Mouse (Mus musculus): ENCODE measurements at regions not wholly inside any gene's neighbourhood (a gene's known extent, or its start where the extent isn't known, plus 50 kb on each side); places are given as distances from the start of the nearest gene placed in this dataset.
"Not testable (repeated sequence)": the region's sequence is repeated elsewhere in the genome, so short reads cannot be mapped to it uniquely, and the experiment has no call there.

DNA sequence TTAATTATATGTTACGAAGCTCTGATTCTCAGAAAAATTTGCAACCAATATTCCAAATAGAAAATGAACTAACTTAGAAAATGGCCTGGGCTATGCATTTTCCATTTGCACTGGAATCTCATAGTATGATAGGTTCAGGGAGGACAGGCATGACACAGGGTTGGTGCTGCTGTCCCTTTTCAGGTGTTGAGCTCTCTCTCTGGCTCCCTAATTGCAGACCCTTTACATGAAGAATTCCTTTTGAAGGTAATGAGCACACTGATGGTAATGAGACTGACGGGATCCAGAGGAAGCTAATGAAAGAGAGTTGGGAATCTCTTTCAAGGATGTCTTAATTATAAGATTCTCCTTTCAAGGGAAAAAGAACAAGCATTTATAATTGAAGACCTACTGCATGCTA, 87.6 kb downstream of the Serpinb8 start:
- no peak for DNase-seq

DNA sequence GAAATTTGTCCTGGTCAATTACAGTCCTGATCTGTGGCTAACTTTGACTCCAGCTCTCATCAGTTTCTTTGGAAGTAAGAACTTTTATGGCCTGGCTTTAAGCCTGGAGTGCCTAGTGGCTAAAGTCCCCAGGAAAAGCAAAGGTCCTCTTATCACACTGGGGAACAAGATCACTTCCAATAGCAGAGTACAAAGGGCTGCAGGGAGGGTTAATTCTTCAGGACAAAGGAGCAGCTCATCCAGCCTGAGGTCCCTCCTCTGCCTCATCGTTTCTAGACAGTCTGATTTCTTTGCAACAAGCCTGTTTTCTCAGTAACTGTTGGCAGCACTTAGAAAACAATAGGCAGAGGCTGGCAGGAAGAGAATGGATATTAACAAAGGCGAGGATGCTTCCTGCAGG, 107.1 kb downstream of the Serpinb8 start:
- no peak for DNase-seq

DNA sequence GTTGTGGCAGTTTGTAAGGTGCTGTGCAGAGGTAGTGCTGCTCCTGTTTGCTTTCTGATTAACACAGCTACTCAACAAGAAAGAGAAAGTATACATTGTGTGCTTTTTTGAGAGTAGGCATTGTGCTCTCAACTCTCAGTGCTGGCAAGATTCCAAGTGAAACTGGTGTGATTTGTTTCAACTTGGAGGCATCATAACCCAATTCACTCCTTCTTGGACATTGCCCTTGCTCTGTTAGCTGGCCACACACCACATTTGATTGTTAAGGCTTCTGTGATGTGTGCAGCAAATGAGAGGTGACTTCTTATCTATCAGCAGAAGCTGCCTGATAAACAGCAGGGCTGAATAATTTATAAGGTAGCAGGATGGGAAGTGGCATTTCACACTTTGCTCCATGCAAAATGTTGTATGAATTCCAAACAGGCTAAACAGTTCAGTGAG, 116.3 kb downstream of the Serpinb8 start:
- no peak for DNase-seq

DNA sequence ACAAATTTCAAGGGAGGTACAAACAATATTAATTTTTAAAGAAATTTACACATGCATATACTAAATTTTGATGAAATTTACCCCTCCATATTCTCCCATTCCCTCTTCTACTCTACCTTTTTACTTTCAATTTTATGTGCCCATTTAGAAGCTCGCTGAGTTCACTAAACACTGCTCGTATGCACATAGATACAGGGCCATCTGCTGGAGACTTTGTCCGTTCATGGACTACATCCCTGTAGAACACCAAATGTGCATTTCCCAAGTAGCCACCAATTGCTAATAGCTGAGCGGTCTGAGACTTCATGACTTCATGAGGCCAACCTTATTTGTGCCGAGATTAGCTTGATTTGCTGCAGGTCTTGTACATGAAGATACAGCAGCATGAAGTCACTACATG, 118.8 kb downstream of the Serpinb8 start:
- no peak for DNase-seq

DNA sequence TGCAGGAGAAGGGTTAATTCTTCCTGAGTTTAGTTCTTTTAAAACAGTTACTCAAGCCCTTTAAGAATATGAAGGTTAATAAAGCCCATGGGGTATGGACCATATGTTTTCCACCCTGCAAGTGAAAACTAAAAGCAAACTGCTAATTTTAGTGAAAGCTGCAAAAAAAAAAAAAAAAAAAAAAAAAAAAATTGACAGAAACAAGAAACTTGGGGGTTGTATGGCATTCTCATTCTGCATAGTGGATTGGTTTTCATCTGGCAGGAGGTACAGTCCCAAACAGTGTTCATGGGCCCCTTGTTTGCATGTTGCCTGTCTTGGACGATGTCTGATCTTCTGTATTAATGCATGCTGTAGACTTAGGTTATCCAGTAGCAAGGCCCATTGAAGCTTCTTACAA, 125.1 kb downstream of the Serpinb8 start:
- no peak for DNase-seq

DNA sequence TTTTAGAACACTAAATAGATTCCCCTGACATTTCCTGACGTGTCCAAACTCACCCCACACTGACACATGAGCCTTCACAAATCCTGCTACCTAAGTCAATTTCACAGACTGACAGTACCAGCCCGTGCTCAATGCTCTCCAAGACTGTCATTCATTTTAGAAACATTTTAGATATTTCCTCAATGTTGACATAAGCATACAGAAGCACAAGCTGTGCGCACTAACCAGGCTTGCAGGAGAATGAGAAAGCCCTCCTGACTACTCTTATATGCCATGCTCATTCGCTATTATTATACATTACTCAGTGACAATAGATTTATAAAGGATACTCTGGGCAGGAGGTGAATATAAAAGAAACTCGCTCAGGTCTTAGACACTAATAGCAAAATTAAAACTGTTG, 129.5 kb downstream of the Serpinb8 start:
- no peak for DNase-seq

DNA sequence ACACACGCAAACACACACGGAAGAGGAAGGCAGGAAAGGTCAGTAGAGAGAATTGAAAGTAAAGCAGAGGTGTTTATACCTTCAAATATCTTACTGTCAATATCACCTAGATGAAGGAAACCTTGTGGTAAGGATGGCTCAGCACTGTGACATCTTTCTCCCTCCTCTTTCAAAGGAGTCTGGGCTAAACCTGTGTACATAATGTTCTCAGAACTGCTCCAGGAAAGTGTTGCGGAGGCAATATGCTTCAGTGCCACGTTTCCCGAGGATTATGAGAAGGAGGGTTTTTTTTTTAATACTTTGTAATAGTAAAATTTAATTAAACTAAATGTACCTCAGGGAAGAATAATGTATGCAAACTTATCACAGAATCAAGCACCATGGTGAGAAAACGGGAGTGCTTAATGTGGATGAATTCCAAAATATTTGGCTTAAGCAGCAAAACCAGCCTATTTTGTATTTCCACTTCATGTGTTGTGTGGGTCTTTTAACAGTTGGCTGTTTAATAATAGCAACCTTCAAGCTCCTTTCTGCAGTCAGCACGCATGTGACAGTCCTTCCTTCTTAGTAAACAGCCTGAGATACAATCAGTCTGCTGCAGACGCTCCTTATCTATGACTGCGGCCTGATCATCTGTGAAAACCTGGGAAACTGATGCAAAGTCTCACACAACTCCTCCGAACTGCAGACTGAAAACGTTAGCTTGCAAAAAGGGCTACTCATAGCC, 138.5 kb downstream of the Serpinb8 start:
- DNase-seq, result no peak

DNA sequence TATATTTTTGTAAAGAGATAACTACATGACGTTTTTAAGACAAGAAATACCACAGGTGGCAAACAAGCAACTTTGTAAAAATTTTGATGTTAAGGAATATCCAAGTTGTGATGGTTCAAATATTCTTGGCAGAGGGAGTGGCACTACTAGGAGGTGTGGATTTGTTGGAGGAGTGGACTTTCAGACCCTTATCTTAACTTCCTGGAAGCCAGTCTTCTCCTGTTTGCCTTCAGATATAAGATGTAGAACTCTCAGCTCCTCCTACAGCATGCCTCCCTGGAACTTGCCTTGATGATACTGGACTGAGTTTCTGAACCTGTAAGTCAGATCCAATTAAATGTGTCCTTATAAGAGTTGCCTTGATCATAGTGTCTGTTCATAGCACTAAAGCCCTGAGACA, 175.5 kb downstream of the Serpinb8 start:
- DNase-seq, result no peak

DNA sequence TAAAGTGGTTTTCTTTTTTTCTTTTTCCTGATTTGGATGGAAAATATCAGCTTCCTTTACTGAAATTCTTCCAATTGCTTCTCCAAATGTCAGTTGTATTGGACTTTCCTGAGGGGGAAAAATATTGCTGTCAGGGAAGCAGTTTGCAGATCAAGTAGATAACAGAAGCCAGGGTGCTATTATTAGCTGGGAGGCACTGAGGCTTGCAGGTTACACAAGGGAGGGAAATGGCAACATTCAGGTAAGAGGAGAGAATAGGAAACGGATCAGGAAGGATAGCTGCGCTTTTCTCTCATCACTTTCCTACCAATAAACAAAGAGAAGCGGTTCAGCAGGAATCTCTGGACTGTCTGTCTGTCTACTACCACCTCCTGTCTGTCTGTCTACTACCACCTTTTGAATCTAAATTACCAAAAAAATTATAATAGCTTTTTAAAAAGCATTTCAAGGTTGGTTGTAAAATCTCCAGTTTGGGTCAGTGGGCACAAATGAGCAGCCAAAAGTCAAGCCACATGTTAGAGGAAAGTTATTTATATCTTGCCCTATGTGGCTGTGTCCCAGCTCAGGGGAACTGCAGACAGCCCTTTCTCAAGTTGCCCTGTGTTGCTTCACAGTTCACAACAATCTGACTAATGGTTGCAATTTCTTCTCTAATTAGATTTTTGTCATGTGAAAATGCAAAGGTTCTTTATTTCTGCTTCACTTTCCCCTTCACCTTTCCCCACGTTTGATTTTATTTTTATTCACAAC, 177.6 kb downstream of the Serpinb8 start:
- DNase-seq, result peak; percentile 5 to 7

DNA sequence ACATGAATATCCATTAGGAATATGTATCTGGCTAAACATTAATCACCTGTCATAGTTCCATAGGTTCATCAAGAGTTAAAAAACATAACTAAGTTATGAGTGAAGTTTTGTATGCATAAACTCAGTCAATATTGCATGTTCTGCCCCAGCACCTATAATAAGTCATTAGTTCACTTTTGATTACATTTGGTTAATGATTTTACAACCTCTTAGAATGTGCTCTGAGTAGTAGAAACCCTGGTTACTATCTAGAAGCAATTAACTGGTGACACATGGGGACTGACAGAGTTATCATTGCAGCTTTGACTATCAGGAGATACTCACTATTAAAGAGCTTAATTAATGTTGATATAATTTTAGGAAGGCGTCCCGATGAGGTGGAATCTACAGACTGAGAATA, 183.2 kb downstream of the Serpinb8 start:
- DNase-seq, result no peak

DNA sequence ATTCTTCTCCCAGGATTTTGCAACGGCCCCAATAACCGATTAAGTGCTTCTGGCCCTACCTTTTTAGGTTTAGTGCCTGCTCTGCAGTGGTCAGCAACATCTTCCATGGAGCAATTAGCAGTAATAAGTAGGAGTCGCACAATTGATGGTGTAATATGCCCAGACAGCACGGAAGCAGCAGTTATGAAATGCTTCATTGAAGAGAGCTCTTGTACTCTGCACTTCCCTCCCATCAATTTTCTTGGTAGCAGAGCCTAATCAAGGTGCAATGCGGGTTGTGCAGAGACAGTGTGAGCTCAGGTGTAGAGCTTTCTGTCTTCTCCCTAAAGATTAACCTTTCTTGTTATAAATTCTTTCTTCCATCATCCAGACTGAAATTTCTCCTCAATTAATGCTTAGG, 193.3 kb downstream of the Serpinb8 start:
- DNase-seq, result no peak

DNA sequence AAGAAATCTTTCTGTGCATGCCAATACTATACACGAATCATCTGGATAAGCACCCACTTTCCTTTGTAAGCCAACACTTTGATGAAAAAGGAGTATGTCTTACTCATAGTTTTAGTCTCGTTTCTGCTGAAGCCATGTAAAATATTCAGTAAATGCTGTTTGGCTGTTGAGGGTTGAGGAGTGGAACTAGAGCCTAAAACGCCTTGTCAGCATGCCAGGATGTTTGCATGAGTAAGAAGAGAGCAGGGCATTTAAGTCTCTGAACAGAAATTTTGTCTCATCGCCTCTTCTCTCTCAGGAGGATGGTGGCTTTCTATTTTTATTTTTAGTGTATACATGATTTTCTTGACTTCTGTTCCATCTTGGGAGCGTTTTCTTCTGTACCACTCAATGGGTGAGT, 216.0 kb downstream of the Serpinb8 start:
- DNase-seq, result no peak

DNA sequence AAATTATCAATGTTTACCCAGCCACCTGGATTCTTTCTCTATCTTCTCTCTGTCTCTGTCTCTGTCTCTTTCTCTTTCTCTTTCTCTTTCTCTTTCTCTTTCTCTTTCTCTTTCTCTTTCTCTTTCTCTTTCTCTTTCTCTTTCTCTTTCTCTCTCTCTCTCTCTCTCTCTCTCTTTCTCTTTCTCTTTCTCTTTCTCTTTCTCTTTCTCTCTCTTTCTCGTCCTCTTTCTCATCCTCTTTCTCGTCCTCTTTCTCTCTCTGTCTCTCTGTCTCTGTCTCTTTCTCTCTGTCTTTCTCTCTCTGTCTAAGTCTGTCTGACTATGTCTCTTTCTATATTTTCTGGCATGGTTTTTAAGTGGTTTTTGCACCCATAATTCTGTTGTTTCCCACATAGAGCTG, 217.6 kb downstream of the Serpinb8 start:
- DNase-seq, result not testable (repeated sequence)

DNA sequence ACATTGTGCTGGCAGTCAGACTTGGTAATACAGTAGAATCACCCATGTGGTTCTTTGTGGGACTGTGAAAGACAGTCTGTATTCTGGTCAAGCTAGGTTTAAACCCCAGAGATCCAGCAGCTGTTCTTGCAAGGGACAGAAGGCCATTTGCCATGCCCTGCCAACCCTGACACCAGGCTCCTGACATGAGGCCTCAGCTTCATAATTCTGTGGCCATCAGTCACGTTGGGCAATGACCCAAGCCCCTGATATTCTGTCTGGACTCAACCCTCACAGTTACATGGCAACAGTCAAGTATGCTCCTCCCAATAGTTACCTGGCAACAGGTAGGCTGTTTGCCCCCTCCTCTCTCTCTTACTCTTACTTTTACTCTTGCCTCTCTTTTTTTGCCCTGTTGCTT, 221.3 kb downstream of the Serpinb8 start:
- peak; percentile 3 to 7 for DNase-seq

DNA sequence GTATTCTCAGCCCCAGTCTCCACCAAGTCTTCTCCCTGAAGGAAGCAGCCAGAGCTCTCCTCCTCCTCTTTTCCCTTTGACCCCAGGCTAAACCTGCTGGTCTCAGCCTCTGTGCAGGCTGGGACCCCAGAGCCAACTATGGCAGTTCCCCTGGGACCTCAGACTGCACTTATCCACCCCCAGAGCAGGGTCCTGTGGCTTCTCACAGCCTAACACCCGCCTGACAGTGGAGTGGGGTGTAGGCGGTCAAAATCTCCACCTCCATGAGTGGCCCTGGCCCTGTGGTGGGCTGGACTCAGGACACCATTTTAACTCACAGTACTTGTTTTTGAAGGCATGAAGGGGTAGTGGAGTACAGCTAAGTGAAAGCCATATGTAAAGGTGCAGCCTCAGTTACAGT, 222.1 kb downstream of the Serpinb8 start:
- DNase-seq, result no peak

DNA sequence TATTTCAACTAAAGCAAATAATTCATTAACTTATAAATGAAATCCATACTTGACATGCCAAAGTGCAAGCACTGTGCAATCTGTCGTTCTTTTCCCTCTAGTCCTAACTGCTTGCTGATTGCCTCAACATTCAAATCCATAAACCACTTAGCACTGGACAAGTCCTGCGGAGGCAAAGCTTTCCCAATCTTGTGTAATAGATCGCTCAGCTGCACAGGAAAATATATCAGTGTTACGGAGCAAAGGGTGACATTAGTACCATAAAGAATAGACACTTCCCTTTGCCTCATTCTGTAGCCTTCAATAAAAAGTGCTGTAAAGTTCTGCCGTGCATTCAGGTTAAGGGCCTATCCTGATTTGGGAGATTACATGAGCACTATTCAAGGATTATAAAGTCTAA, 248.1 kb downstream of the Serpinb8 start:
- no peak for DNase-seq

DNA sequence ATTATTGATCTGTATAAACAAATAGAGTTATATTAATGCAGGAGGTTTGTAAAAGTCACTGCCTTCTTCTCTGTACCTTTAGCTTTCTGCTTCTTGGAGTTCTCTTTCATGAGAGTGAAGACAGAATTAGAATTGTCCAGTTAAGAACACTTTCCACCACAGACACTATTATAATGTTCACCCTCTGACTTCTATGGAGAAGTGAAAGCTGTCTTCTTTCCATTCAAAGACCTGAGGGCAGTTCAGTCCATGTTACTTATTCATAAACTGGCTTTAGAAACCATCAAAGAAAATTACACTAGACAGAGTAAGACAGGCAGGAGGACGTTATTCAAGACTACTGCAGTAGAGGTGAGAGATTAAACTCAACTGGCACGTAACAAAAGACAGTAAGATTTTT, 262.6 kb downstream of the Serpinb8 start:
- no peak for DNase-seq

DNA sequence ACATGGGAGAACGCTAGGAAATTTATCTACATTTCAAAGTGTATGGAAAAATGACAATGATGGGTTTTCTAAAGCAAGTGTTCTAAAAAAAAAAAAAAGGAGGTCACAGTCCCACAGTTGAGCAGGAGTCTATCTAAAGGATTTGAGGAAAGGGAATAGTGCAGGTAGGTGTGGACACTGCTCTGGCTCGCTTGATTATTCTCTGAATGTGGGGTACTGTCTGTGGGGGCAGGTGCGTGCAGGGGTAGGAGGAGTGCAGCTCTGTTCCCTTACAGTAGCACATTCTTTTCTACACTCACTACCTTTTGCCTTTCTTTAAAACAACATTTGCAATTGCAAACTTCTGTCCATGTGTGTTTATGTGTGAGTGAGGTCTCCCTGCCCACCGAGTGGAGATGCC, 263.2 kb downstream of the Serpinb8 start:
- DNase-seq, result no peak

DNA sequence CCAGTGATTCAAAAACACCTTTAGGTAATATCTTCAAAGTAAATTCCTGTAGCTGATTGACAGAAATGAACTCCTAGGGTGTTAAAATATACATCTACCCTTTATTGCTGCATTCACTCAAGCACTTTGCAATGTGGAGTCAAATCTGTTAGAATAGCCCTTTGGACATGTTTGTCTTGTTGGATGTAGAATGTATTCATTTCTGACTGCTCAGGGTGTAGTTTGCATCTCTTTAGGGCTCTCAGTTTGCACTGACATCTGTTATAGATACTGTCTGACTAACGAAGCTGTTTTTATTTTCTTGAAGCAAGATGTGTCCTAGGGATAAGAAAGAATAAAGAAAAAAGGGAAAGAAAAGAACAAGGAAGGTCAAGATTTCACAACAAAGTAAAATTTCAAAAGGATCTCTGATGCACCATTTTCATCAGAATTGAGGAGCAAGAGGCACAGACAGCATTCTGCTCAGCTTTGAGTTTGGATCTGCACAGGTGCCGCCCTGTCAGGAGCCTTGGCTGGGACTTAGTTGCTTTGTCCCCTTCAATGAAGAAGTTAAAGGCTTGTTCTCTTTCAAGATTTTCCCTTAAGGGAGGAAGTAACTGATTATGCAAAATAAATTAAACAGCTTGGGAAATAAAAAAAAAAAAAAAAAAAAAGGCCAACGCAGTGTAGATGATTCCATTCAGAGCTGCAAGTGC, 308.1 kb downstream of the Serpinb8 start:
- no peak for DNase-seq

DNA sequence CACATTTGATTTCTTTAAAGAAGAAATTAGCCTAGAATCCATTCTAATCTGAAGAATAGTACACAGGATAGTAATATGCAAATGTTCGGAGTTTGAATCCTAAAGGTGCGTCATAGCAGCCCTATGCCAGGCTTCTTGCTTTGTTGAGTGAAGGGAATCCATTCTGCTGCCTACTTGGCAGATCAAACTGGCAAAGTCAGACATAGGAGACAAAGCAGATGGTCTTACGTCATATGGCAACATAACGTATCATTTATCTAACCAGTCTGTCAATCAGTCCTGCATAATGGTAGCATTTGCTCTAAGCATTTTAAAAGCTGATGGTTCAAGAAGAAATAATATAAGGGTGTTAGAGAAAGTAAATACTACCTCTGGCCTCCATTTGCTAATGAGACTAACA, 309.5 kb downstream of the Serpinb8 start:
- DNase-seq, result no peak

DNA sequence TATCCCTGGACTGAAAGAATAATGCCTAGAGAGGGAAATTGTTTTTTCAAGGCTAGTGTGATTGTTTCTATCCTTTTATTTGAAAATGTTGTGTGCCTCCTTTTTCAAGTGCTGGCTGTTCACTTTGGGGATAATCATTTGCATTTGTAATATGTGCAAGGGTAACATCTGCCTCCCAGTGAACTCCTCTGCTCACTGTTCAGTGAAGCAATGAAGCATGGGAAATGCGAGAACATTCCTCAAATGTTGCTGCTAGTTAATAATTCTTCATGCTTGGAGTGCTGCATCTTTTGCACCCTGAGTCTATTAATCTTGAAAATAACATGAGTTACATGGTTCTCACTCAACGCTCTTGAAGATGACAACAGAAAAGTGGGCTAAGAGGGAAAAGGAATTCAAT, 310.6 kb downstream of the Serpinb8 start:
- no peak for DNase-seq

DNA sequence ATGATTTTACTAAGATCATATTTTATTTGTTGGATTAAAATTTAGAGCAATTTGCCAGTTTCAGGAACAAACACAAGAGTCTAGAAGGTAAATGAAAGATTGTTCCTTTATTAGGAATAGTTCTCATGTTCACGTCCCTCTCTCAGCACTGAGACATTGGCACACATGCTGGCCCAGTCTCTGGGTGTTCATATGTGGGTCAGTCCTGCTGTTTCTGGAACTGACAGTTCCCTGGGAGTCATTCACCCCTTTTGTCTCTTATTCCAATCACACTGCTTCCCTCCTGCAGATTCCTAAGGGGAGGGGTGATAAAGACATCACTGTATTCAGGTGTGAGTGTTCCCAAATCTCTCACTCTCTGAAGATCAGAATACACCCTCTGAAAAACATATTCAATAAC, 311.1 kb downstream of the Serpinb8 start:
- DNase-seq, result no peak

All from heart, adult 18-20 months (tissue).